Mouse (Mus musculus) embryo, embryonic 11 days (tissue): Measurements from ENCODE around the gene 1700016C15Rik.

Experiments
- DNase-seq: peaks from one replicate; pipeline ENCODE4 v3.0.0-alpha.2; 2015

Gene 1700016C15Rik

DNA sequence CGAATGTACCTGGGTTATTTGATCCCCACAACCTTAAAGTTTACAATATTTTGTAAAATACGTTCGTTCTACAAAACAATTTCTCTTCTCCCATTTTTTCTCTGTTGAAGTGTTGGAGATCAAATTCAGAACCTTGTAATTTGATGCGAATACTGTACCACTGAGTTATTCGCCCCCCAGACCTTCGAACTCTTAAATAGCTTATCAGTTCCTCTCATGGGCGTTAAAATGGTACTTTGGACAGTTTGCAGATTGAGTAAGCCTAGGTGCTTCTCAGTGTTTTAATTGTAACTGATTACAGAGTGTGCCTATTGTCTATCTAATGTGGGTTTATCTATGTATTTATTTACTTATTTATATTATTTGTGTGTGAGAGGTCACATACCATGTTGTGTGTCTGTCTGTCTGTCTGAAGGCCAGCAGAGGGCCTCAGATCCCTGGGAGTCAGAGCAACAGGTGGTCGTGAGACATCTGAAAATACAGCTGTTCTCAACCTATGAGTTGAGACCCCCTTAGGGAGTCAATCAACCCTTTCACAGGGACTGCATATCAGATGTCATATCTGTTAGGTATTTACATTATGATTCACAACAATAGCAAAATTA lies 67.6 kb downstream of the 1700016C15Rik start:
- peak; percentile 12 for DNase-seq
